11 mouse cellular contexts compared by ENCODE assay signal in genomic region chr7:123235449-123235848, GRCm38 (mm10). TPM values are rescaled to one million over a fixed set of nuclear protein-coding genes. Genes with fewer than 3 reads are reported as not detected.
DNase-seq lines count a peak whose midpoint lies in the region; ATAC-seq and TF ChIP-seq lines count a peak whose summit lies in the region.
"Had no signal": no experiment of that assay in that cellular context is flagged by ENCODE, and none has a peak within 500 bp of the region (broad histone marks: within the 10 kb centered on the region; RNA-seq: fewer than 3 reads in every experiment).

No protein-coding gene starts in this region.

- H3K4me3 ChIP-seq in hindbrain, embryonic 11.5 days (ENCODE audit: low read depth, low read length): no peak overlapping the region
- H3K4me3 ChIP-seq in hindbrain, embryonic 14.5 days (replicated peaks; ENCODE audit: low read length): no peak overlapping the region
- no peak overlapping the region for H3K4me3 ChIP-seq in kidney, adult 2 months (ENCODE audit: insufficient read depth, low read depth, low read length)
- H3K4me3 ChIP-seq in intestine, embryonic 16.5 days (ENCODE audit: low read length): no peak overlapping the region
- H3K4me3 ChIP-seq: forebrain, embryonic 13.5 days; layer of hippocampus, adult 2 months; midbrain, embryonic 12.5 days had no signal

- H3K9ac ChIP-seq in hindbrain, embryonic 11.5 days (ENCODE audit: low read depth, low read length): no peak overlapping the region
- no peak overlapping the region for H3K9ac ChIP-seq in hindbrain, embryonic 14.5 days
- no peak overlapping the region for H3K9ac ChIP-seq in intestine, embryonic 16.5 days (ENCODE audit: low read depth, low read length)
- H3K9ac ChIP-seq: forebrain, embryonic 13.5 days; midbrain, embryonic 12.5 days had no signal

- TF ChIP-seq CTCF in Patski (IDR thresholded peaks at IDR 0.05): no peak
- no peak for TF ChIP-seq CTCF in kidney, adult 2 months (conservative IDR thresholded peaks at IDR 0.05; ENCODE audit: insufficient read depth, insufficient read length, low read depth, low read length)

- no peak overlapping the region for H3K4me2 ChIP-seq in hindbrain, embryonic 11.5 days (replicated peaks; ENCODE audit: low read depth, low read length)
- no peak overlapping the region for H3K4me2 ChIP-seq in hindbrain, embryonic 14.5 days (replicated peaks)
- H3K4me2 ChIP-seq in intestine, embryonic 16.5 days (ENCODE audit: low read depth, low read length): no peak overlapping the region
- H3K4me2 ChIP-seq: forebrain, embryonic 13.5 days; midbrain, embryonic 12.5 days had no signal

- TF ChIP-seq POLR2A in kidney, adult 2 months (IDR thresholded peaks at IDR 0.05; ENCODE audit: low read depth, low read length): no peak

- POLR2A ChIA-PET in Patski (lab: Charles Lee): no interaction called here

- CTCF ChIA-PET in Patski (lab: Charles Lee): no interaction called here

- DNase-seq in hindbrain, embryonic 11.5 days (ENCODE audit: low spot score): peak; percentile 51
- DNase-seq in hindbrain, embryonic 14.5 days (ENCODE audit: low spot score): no peak
- DNase-seq in 416B (ENCODE audit: low read depth) (peak; percentile 49), Patski (ENCODE audit: low read depth, low spot score) (no peak)
- DNase-seq in right cerebral cortex, adult 2 months (ENCODE audit: low spot score in 2 of 2): no peak
- no peak for DNase-seq in kidney, adult 2 months

- in situ Hi-C loops in Patski (cut with MboI; ENCODE audit: low pct_unique_long_range_greater_than_20kb): no loop called here

- H3K27ac ChIP-seq in hindbrain, embryonic 11.5 days (ENCODE audit: low read depth, low read length): no peak overlapping the region
- H3K27ac ChIP-seq in hindbrain, embryonic 14.5 days: no peak overlapping the region
- no peak overlapping the region for H3K27ac ChIP-seq in kidney, adult 2 months (ENCODE audit: insufficient read depth, low read depth, low read length)
- H3K27ac ChIP-seq in intestine, embryonic 16.5 days (ENCODE audit: low read length): no peak overlapping the region
- H3K27ac ChIP-seq: forebrain, embryonic 13.5 days; layer of hippocampus, adult 2 months; midbrain, embryonic 12.5 days had no signal

- no peak for ATAC-seq in hindbrain, embryonic 11.5 days (ENCODE audit: low FRiP score)
- no peak for ATAC-seq in hindbrain, embryonic 14.5 days (ENCODE audit: low FRiP score)
- peak; percentile 71 for ATAC-seq in Patski
- peak; percentile 66 for ATAC-seq in hematopoietic stem cell, adult 5-6 weeks (replicated peaks in 1 of 2; ENCODE audit: insufficient read depth in 1 of 2, low FRiP score in 2 of 2, low TSS enrichment in 1 of 2, low read depth in 1 of 2, poor library complexity in 2 of 2, severe bottlenecking in 2 of 2)
- no peak for ATAC-seq in intestine, embryonic 16.5 days
- ATAC-seq: forebrain, embryonic 13.5 days had no signal

- no peaks in the 10 kb centered on the region for H3K36me3 ChIP-seq in hindbrain, embryonic 11.5 days (ENCODE audit: control insufficient read depth, insufficient read depth, low read length)
- no peaks in the 10 kb centered on the region for H3K36me3 ChIP-seq in hindbrain, embryonic 14.5 days (replicated peaks; ENCODE audit: control insufficient read depth, insufficient read depth)
- no peaks in the 10 kb centered on the region for H3K36me3 ChIP-seq in kidney, adult 2 months (ENCODE audit: control insufficient read depth, insufficient read depth, low read length)
- H3K36me3 ChIP-seq in intestine, embryonic 16.5 days (ENCODE audit: control insufficient read depth, insufficient read depth, low read length): no peaks in the 10 kb centered on the region
- H3K36me3 ChIP-seq: midbrain, embryonic 12.5 days had no signal

- H3K9me3 ChIP-seq in hindbrain, embryonic 11.5 days (ENCODE audit: control insufficient read depth, low read length): no peaks in the 10 kb centered on the region
- no peaks in the 10 kb centered on the region for H3K9me3 ChIP-seq in hindbrain, embryonic 14.5 days (ENCODE audit: control insufficient read depth, low read length)
- H3K9me3 ChIP-seq in intestine, embryonic 16.5 days (ENCODE audit: control insufficient read depth, low read length): no peaks in the 10 kb centered on the region
- H3K9me3 ChIP-seq: forebrain, embryonic 13.5 days; midbrain, embryonic 12.5 days had no signal

- WGBS in hindbrain, embryonic 11.5 days: 29% methylated on average over 4 of the region's 4 CpGs
- 29% methylated on average over 4 of the region's 4 CpGs for WGBS in hindbrain, embryonic 14.5 days
- WGBS in kidney, adult 2 months: 27% methylated on average over 4 of the region's 4 CpGs
- 30% methylated on average over 4 of the region's 4 CpGs for WGBS in intestine, embryonic 16.5 days

- no peaks in the 10 kb centered on the region for H3K4me1 ChIP-seq in hindbrain, embryonic 11.5 days (replicated peaks; ENCODE audit: control insufficient read depth, insufficient read depth, low read length)
- peaks cover 9% of the 10 kb centered on the region; the same call in 1 of the 2 replicates for H3K4me1 ChIP-seq in hindbrain, embryonic 14.5 days (replicated peaks; ENCODE audit: control insufficient read depth, insufficient read depth, low read length)
- H3K4me1 ChIP-seq in kidney, adult 2 months (ENCODE audit: control insufficient read depth, insufficient read depth, low read length): no peaks in the 10 kb centered on the region
- no peaks in the 10 kb centered on the region for H3K4me1 ChIP-seq in intestine, embryonic 16.5 days (ENCODE audit: control insufficient read depth, insufficient read depth, low read length)

- H3K27me3 ChIP-seq in hindbrain, embryonic 11.5 days (ENCODE audit: control insufficient read depth, insufficient read depth, low read length): no peaks in the 10 kb centered on the region
- no peaks in the 10 kb centered on the region for H3K27me3 ChIP-seq in hindbrain, embryonic 14.5 days (ENCODE audit: control insufficient read depth, insufficient read depth, low read length)
- no peaks in the 10 kb centered on the region for H3K27me3 ChIP-seq in Patski
- no peaks in the 10 kb centered on the region for H3K27me3 ChIP-seq in kidney, adult 2 months (replicated peaks; ENCODE audit: control insufficient read depth, insufficient read depth, low read length)
- no peaks in the 10 kb centered on the region for H3K27me3 ChIP-seq in intestine, embryonic 16.5 days (replicated peaks; ENCODE audit: control insufficient read depth, insufficient read depth, low read length)
- H3K27me3 ChIP-seq: forebrain, embryonic 13.5 days; midbrain, embryonic 12.5 days had no signal

RNA-seq across cellular contexts. Expression of gene Slc5a11, which starts 20.9 kb away (rescaled TPM):
- 0.43 TPM in 1 of 2 replicates, not detected in the other for polyA plus RNA-seq in hindbrain, embryonic 11.5 days (2014; fragmentation: Nextera tagmentation; extraction: Ambion mirVana)
- polyA plus RNA-seq in hindbrain, embryonic 14.5 days (2014; fragmentation: Nextera tagmentation; extraction: Ambion mirVana): not detected in 2 replicates
- not detected for polyA plus RNA-seq in Patski (2021)
- 0.50 and 1.3 TPM in 2 replicates for total RNA-seq in hematopoietic stem cell, adult 5-6 weeks (2017)
- polyA plus RNA-seq in kidney, adult 2 months (2012; rRNA removed): 107 and 133 TPM in 2 replicates
- polyA plus RNA-seq in intestine, embryonic 16.5 days (2015; fragmentation: Nextera tagmentation; extraction: Ambion mirVana): 25.3 and 39.3 TPM in 2 replicates
- polyA plus RNA-seq: forebrain, embryonic 13.5 days had no signal

Comparison
In these comparisons a context has a peak if more than half of its experiments do, and no peak if none do; other contexts are left out.
1. DNase-seq: peak in hindbrain, embryonic 11.5 days (single experiment) and 416B (single experiment); none in hindbrain, embryonic 14.5 days (single experiment), Patski (single experiment), right cerebral cortex, adult 2 months (0 of 2) and kidney, adult 2 months (single experiment).
2. ATAC-seq: peak in Patski (single experiment) and hematopoietic stem cell, adult 5-6 weeks (2 of 2); none in hindbrain, embryonic 11.5 days (single experiment), hindbrain, embryonic 14.5 days (single experiment) and intestine, embryonic 16.5 days (single experiment).
3. RNA of gene Slc5a11, which starts 20.9 kb away (polyA plus RNA-seq): 107 to 133 TPM in kidney, adult 2 months and 25.3 to 39.3 TPM in intestine, embryonic 16.5 days; 0.43 TPM in hindbrain, embryonic 11.5 days, not detected in hindbrain, embryonic 14.5 days and not detected in Patski (single experiment); every median in the first group is over 10 times any median in the second.